Mouse (Mus musculus): ENCODE results near the gene Zfx. TPM values are rescaled to one million over a fixed set of nuclear protein-coding genes. Genes with fewer than 3 reads are reported as not detected.

Gene Zfx
- polyA plus RNA-seq, 2 experiments = 14.7 to 29.7 TPM

DNA sequence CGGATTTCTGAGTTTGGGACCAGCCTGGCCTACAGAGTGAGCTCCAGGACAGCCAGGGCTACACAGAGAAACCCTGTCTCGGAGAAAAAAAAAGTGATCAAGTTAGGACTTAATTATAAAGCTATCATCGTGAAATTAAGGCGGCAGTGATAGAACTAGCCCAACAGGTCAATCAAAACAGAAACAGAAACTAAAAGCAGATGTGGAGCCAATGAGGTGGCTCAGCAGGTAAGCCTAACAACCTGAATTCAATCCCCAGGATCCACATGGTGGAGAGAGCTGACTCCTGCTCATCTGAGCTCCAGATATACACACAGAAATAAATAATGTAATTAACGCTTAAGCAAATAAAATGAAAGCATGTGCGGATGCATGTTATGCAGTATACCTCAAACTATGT lies 7.6 kb downstream of the Zfx start:
- no peak overlapping the region for H3K27ac ChIP-seq (replicated peaks; ENCODE audit: low read depth, low read length)
- no peak overlapping the region for H3K4me3 ChIP-seq (replicated peaks; ENCODE audit: low read length)
- whole genome bisulfite sequencing = 76% methylated on average over 6 of the region's 6 CpGs
- no peaks in the 10 kb centered on the region for H3K27me3 ChIP-seq (ENCODE audit: control insufficient read depth, insufficient read depth, low read length)
- H3K4me1 ChIP-seq (ENCODE audit: control insufficient read depth, insufficient read depth, low read length) = 0 out of 2 replicates have a peak, but pooled peaks cover 5% of the 10 kb centered on the region
- H3K9ac ChIP-seq (ENCODE audit: low read depth, low read length, severe bottlenecking) = no peak overlapping the region
- no peak for ATAC-seq (ENCODE audit: low FRiP score, low read depth)
- H3K36me3 ChIP-seq (ENCODE audit: control insufficient read depth, insufficient read depth, low read length) = no peaks in the 10 kb centered on the region
- H3K9me3 ChIP-seq (ENCODE audit: control insufficient read depth, low read length) = no peaks in the 10 kb centered on the region
- no peak for TF ChIP-seq POLR2A (IDR thresholded peaks at IDR 0.05; ENCODE audit: borderline replicate concordance, extremely low read depth, insufficient read depth, insufficient read length)
- H3K4me2 ChIP-seq (replicated peaks; ENCODE audit: low read depth, low read length, severe bottlenecking) = no peak overlapping the region
- DNase-seq (ENCODE audit: low spot score) = no peak

DNA sequence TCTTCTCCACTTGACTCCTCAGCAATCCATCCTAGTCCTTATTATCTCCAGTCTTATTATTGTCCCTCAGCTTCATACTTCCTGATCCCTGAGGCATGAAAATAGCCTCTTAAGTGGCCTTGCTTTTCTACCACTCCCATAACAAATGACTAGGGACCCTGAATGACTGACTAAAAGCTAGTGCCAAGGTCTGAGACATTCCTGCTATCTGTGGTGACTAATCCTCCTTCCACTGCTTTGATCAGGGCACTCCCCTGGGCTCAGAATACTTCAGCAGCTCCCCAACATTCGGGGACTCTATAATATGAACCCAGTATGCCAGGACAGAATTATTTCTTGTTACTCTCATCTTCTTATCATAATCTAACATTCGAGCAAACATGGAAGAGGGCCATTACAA lies 17.5 kb downstream of the Zfx start:
- no peaks in the 10 kb centered on the region for H3K27me3 ChIP-seq (ENCODE audit: control insufficient read depth, insufficient read depth, low read length)
- TF ChIP-seq POLR2A (IDR thresholded peaks at IDR 0.05; ENCODE audit: borderline replicate concordance, extremely low read depth, insufficient read depth, insufficient read length) = no peak
- no peak for DNase-seq (ENCODE audit: low spot score)
- peaks cover 4% of the 10 kb centered on the region; the same call in 1 of the 2 replicates for H3K36me3 ChIP-seq (ENCODE audit: control insufficient read depth, insufficient read depth, low read length)
- no peak overlapping the region for H3K4me3 ChIP-seq (replicated peaks; ENCODE audit: low read length)
- no peak overlapping the region for H3K9ac ChIP-seq (ENCODE audit: low read depth, low read length, severe bottlenecking)
- no peak overlapping the region for H3K27ac ChIP-seq (replicated peaks; ENCODE audit: low read depth, low read length)
- H3K4me1 ChIP-seq (ENCODE audit: control insufficient read depth, insufficient read depth, low read length) = no peaks in the 10 kb centered on the region
- H3K4me2 ChIP-seq (replicated peaks; ENCODE audit: low read depth, low read length, severe bottlenecking) = no peak overlapping the region
- 76% methylated on average over 2 of the region's 2 CpGs for WGBS
- ATAC-seq (ENCODE audit: low FRiP score, low read depth) = no peak
- H3K9me3 ChIP-seq (ENCODE audit: control insufficient read depth, low read length) = no peaks in the 10 kb centered on the region

- H3K4me1 ChIP-seq (ENCODE audit: control insufficient read depth, insufficient read depth, low read length) = no peaks in the 10 kb centered on the region
- H3K27ac ChIP-seq (replicated peaks; ENCODE audit: low read depth, low read length) = no peak overlapping the region
- no peak for TF ChIP-seq POLR2A (IDR thresholded peaks at IDR 0.05; ENCODE audit: borderline replicate concordance, extremely low read depth, insufficient read depth, insufficient read length)
- H3K4me2 ChIP-seq (replicated peaks; ENCODE audit: low read depth, low read length, severe bottlenecking) = no peak overlapping the region
- DNase-seq (ENCODE audit: low spot score) (no peak), ATAC-seq (ENCODE audit: low FRiP score, low read depth) (no peak)
- no peaks in the 10 kb centered on the region for H3K9me3 ChIP-seq (ENCODE audit: control insufficient read depth, low read length)
- H3K36me3 ChIP-seq (ENCODE audit: control insufficient read depth, insufficient read depth, low read length) = peaks cover 7% of the 10 kb centered on the region; the same call in 1 of the 2 replicates
- no peak overlapping the region for H3K4me3 ChIP-seq (replicated peaks; ENCODE audit: low read length)
- H3K9ac ChIP-seq (ENCODE audit: low read depth, low read length, severe bottlenecking) = no peak overlapping the region
- H3K27me3 ChIP-seq (ENCODE audit: control insufficient read depth, insufficient read depth, low read length) = no peaks in the 10 kb centered on the region
These were observed 20.6 kb downstream of the Zfx start for GRCm38 (mm10) chrX:94102938-94103337.

- WGBS = 82% methylated on average over 1 of the region's 1 CpGs
- no peaks in the 10 kb centered on the region for H3K27me3 ChIP-seq (ENCODE audit: control insufficient read depth, insufficient read depth, low read length)
These were observed 22.9 kb downstream of the Zfx start for GRCm38 (mm10) chrX:94100561-94100960.

DNA sequence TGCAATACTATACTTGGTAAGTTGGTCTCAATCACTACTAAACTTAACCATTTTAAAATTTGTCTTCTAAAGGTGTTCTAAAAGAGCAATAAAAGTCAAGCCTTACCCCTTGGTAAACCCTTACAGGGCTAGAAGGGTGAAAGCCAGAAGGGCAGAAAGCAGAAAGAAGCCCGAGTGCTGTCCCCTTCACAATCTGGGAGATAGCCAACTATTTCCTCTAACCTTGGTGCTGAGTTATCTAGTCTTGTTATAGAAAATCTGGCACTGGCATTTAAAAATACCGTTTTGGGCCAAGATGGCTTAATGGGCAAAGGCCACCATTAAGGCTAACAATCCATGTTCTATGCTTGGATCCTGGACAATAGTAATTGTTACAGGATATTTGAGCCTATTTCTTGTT lies 32.5 kb downstream of the Zfx start:
- DNase-seq (ENCODE audit: low spot score) (no peak), ATAC-seq (ENCODE audit: low FRiP score, low read depth) (no peak)
- TF ChIP-seq POLR2A (IDR thresholded peaks at IDR 0.05; ENCODE audit: borderline replicate concordance, extremely low read depth, insufficient read depth, insufficient read length) = no peak
- Histone ChIP-seq H3K4me1 (ENCODE audit: control insufficient read depth, insufficient read depth, low read length) (no peaks in the 10 kb centered on the region), H3K36me3 (ENCODE audit: control insufficient read depth, insufficient read depth, low read length) (no peaks in the 10 kb centered on the region; the same call in 1 of the 2 replicates), H3K9ac (ENCODE audit: low read depth, low read length, severe bottlenecking) (no peak overlapping the region), H3K27me3 (ENCODE audit: control insufficient read depth, insufficient read depth, low read length) (no peaks in the 10 kb centered on the region), H3K4me2 (replicated peaks; ENCODE audit: low read depth, low read length, severe bottlenecking) (no peak overlapping the region), H3K27ac (replicated peaks; ENCODE audit: low read depth, low read length) (no peak overlapping the region), H3K9me3 (ENCODE audit: control insufficient read depth, low read length) (no peaks in the 10 kb centered on the region), H3K4me3 (replicated peaks; ENCODE audit: low read length) (no peak overlapping the region)
- WGBS = 85% methylated on average over 2 of the region's 2 CpGs

More at GRCm38 (mm10) chrX:94100561-94100960, 22.9 kb downstream of the Zfx start:
- H3K4me1 ChIP-seq (ENCODE audit: control insufficient read depth, insufficient read depth, low read length) = no peaks in the 10 kb centered on the region
- no peak overlapping the region for H3K9ac ChIP-seq (ENCODE audit: low read depth, low read length, severe bottlenecking)
- peaks cover 24% of the 10 kb centered on the region; the same call in 1 of the 2 replicates for H3K36me3 ChIP-seq (ENCODE audit: control insufficient read depth, insufficient read depth, low read length)
- H3K4me2 ChIP-seq (replicated peaks; ENCODE audit: low read depth, low read length, severe bottlenecking) = no peak overlapping the region
- no peak for TF ChIP-seq POLR2A (IDR thresholded peaks at IDR 0.05; ENCODE audit: borderline replicate concordance, extremely low read depth, insufficient read depth, insufficient read length)
- no peaks in the 10 kb centered on the region for H3K9me3 ChIP-seq (ENCODE audit: control insufficient read depth, low read length)
- no peak overlapping the region for H3K27ac ChIP-seq (replicated peaks; ENCODE audit: low read depth, low read length)
- ATAC-seq (ENCODE audit: low FRiP score, low read depth) = no peak
- no peak for DNase-seq (ENCODE audit: low spot score)
- H3K4me3 ChIP-seq (replicated peaks; ENCODE audit: low read length) = no peak overlapping the region

- Histone ChIP-seq H3K4me1 (ENCODE audit: control insufficient read depth, insufficient read depth, low read length) (no peaks in the 10 kb centered on the region), H3K9ac (ENCODE audit: low read depth, low read length, severe bottlenecking) (no peak overlapping the region), H3K36me3 (ENCODE audit: control insufficient read depth, insufficient read depth, low read length) (no peaks in the 10 kb centered on the region), H3K27ac (replicated peaks; ENCODE audit: low read depth, low read length) (0 out of 2 replicates have a peak overlapping the region, but pooled peaks have one; percentile 38), H3K4me2 (replicated peaks; ENCODE audit: low read depth, low read length, severe bottlenecking) (no peak overlapping the region), H3K9me3 (ENCODE audit: control insufficient read depth, low read length) (no peaks in the 10 kb centered on the region), H3K27me3 (ENCODE audit: control insufficient read depth, insufficient read depth, low read length) (no peaks in the 10 kb centered on the region), H3K4me3 (replicated peaks; ENCODE audit: low read length) (no peak overlapping the region)
- ATAC-seq (ENCODE audit: low FRiP score, low read depth) (no peak), DNase-seq (ENCODE audit: low spot score) (peak; percentile 43)
- 41% methylated on average over 6 of the region's 6 CpGs for WGBS
- TF ChIP-seq POLR2A (IDR thresholded peaks at IDR 0.05; ENCODE audit: borderline replicate concordance, extremely low read depth, insufficient read depth, insufficient read length) = no peak
These were observed 62.3 kb downstream of the Zfx start for GRCm38 (mm10) chrX:94061246-94061645.

Data from limb, embryonic 14.5 days (tissue).